Mouse (Mus musculus): ENCODE data around the gene 1700123O20Rik.

- TF ChIP-seq CTCF (IDR thresholded peaks at IDR 0.05; ENCODE audit: control insufficient read depth, insufficient read depth, insufficient replicate concordance, low read depth, low read length) (no peak), POLR2A (IDR thresholded peaks at IDR 0.05; ENCODE audit: control insufficient read depth, low read depth, low read length) (no peak)
Observed at GRCm38 (mm10) chr14:54703207-54703606, 17.2 kb downstream of the 1700123O20Rik start.
